Mouse (Mus musculus): ENCODE measurements around the gene Gm49711.
A peak's percentile ranks its signal among the peaks of the same experiment; 100 is the strongest.
"Not testable (repeated sequence)": the region's sequence is repeated elsewhere in the genome, so short reads cannot be mapped to it uniquely, and the experiment has no call there.

The Gm49711 gene

GRCm38 (mm10) chr16:92183477-92183876 lies 125.4 kb downstream of the Gm49711 start:
- DNase-seq (ENCODE audit: low spot score), result no peak

GRCm38 (mm10) chr16:92190603-92191002 lies 132.5 kb downstream of the Gm49711 start:
- DNase-seq (ENCODE audit: low spot score), result no peak

GRCm38 (mm10) chr16:92195094-92195493 lies 137.0 kb downstream of the Gm49711 start:
- no peak for DNase-seq (ENCODE audit: low spot score)

GRCm38 (mm10) chr16:92196741-92197331 lies 138.7 kb downstream of the Gm49711 start:
- DNase-seq (ENCODE audit: low spot score), result no peak

- peak; percentile 18 for DNase-seq (ENCODE audit: low spot score)
Observed at GRCm38 (mm10) chr16:92200615-92201014, 142.5 kb downstream of the Gm49711 start.

- DNase-seq (ENCODE audit: low spot score), result no peak
Observed at GRCm38 (mm10) chr16:92203599-92203998, 145.5 kb downstream of the Gm49711 start.

- no peak for DNase-seq (ENCODE audit: low spot score)
Observed at GRCm38 (mm10) chr16:92209291-92209781, 151.2 kb downstream of the Gm49711 start.

GRCm38 (mm10) chr16:92210316-92210715 lies 152.2 kb downstream of the Gm49711 start:
- not testable (repeated sequence) for DNase-seq (ENCODE audit: low spot score)

GRCm38 (mm10) chr16:92213911-92214310 lies 155.8 kb downstream of the Gm49711 start:
- DNase-seq (ENCODE audit: low spot score), result not testable (repeated sequence)

- no peak for DNase-seq (ENCODE audit: low spot score)
Observed at GRCm38 (mm10) chr16:92215599-92216390, 157.7 kb downstream of the Gm49711 start.

- DNase-seq (ENCODE audit: low spot score), result no peak
Observed at GRCm38 (mm10) chr16:92220754-92221153, 162.6 kb downstream of the Gm49711 start.

- no peak for DNase-seq (ENCODE audit: low spot score)
Observed at GRCm38 (mm10) chr16:92228332-92228919, 170.3 kb downstream of the Gm49711 start.

- DNase-seq (ENCODE audit: low spot score), result no peak
Observed at GRCm38 (mm10) chr16:92230476-92230931, 172.4 kb downstream of the Gm49711 start.

- DNase-seq (ENCODE audit: low spot score), result no peak
Observed at GRCm38 (mm10) chr16:92234530-92234929, 176.4 kb downstream of the Gm49711 start.

- no peak for DNase-seq (ENCODE audit: low spot score)
Observed at GRCm38 (mm10) chr16:92235222-92235621, 177.1 kb downstream of the Gm49711 start.
